In the genomic region with DNA sequence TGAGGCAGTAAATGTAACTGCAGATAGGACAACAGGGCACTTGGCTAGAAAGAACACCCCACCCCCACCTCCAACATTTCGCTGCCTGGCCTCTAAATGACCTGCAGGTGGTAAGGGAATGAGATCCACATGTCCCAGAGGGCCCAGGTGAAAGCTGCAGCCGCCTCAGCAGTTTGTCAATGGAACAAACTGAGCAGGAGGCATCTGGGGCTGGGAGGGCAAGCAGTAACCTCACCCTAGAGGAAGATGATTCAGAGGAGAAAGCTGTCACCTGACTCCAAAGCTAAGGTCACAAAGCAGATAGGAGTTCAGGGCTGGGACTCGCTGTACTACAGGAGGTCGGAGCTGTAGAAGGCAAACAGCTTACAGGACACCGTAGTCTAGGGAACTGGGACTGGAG, we compare ENCODE assay signal across 20 mouse cellular contexts.
DNase-seq lines count a peak whose midpoint lies in the region; ATAC-seq lines count a peak whose summit lies in the region.
"Had no signal": no experiment of that assay in that cellular context is flagged by ENCODE, and none has a peak within 500 bp of the region (broad histone marks: within the 10 kb centered on the region; RNA-seq: fewer than 3 reads in every experiment).

No protein-coding gene starts in this region.

- no peak overlapping the region for H3K4me2 ChIP-seq in neural tube, embryonic 11.5 days (ENCODE audit: low read depth)
- H3K4me2 ChIP-seq in neural tube, embryonic 15.5 days = no peak overlapping the region
- H3K4me2 ChIP-seq: heart, embryonic 13.5 days; hindbrain, embryonic 12.5 days; liver, embryonic 11.5 days; midbrain, embryonic 11.5 days had no signal

- H3K9ac ChIP-seq in neural tube, embryonic 11.5 days (ENCODE audit: low read length) = no peak overlapping the region
- no peak overlapping the region for H3K9ac ChIP-seq in neural tube, embryonic 15.5 days (replicated peaks)
- H3K9ac ChIP-seq: forebrain, postnatal 0 days; heart, embryonic 13.5 days; hindbrain, embryonic 12.5 days had no signal

- 42% methylated on average over 5 of the region's 5 CpGs for WGBS in neural tube, embryonic 11.5 days
- 52% methylated on average over 5 of the region's 5 CpGs for WGBS in neural tube, embryonic 15.5 days

- H3K36me3 ChIP-seq in neural tube, embryonic 11.5 days (ENCODE audit: control insufficient read depth, insufficient read depth, low read length) = no peaks in the 10 kb centered on the region
- no peaks in the 10 kb centered on the region for H3K36me3 ChIP-seq in neural tube, embryonic 15.5 days
- H3K36me3 ChIP-seq: heart, embryonic 13.5 days; hindbrain, embryonic 12.5 days had no signal

- no peaks in the 10 kb centered on the region for H3K27me3 ChIP-seq in neural tube, embryonic 11.5 days (ENCODE audit: control insufficient read depth, insufficient read depth, low read length)
- H3K27me3 ChIP-seq in neural tube, embryonic 15.5 days (replicated peaks) = no peaks in the 10 kb centered on the region; the same call in 1 of the 2 replicates
- H3K27me3 ChIP-seq: heart, embryonic 13.5 days; hindbrain, embryonic 12.5 days had no signal

- H3K27ac ChIP-seq in neural tube, embryonic 11.5 days (ENCODE audit: low read depth, low read length) = no peak overlapping the region
- no peak overlapping the region for H3K27ac ChIP-seq in neural tube, embryonic 15.5 days (replicated peaks)
- H3K27ac ChIP-seq: heart, embryonic 13.5 days; hindbrain, embryonic 12.5 days; left cerebral cortex, adult 2 months had no signal

- H3K4me3 ChIP-seq in neural tube, embryonic 11.5 days (ENCODE audit: low read depth, low read length) = no peak overlapping the region
- no peak overlapping the region for H3K4me3 ChIP-seq in neural tube, embryonic 15.5 days (replicated peaks)
- H3K4me3 ChIP-seq: heart, embryonic 13.5 days; hindbrain, embryonic 12.5 days; left cerebral cortex, adult 2 months; myocyte had no signal

- 0 out of 2 replicates have a peak, but pooled peaks cover 3% of the 10 kb centered on the region for H3K4me1 ChIP-seq in neural tube, embryonic 11.5 days (ENCODE audit: control insufficient read depth, insufficient read depth, low read length)
- 0 out of 2 replicates have a peak, but pooled peaks cover 13% of the 10 kb centered on the region for H3K4me1 ChIP-seq in neural tube, embryonic 15.5 days

- ATAC-seq in cerebellum, adult (ENCODE audit: insufficient number of reproducible peaks, low FRiP score, low TSS enrichment) = peak; percentile 15; the same call in 1 of the 2 replicates
- no peak for ATAC-seq in neural tube, embryonic 11.5 days (ENCODE audit: insufficient read depth, low FRiP score, low TSS enrichment)
- no peak for ATAC-seq in neural tube, embryonic 15.5 days (ENCODE audit: low FRiP score)
- ATAC-seq: forebrain, postnatal 0 days; Patski had no signal

- H3K9me3 ChIP-seq in neural tube, embryonic 11.5 days (ENCODE audit: control insufficient read depth, low read length) = no peaks in the 10 kb centered on the region
- H3K9me3 ChIP-seq in neural tube, embryonic 15.5 days (replicated peaks) = no peaks in the 10 kb centered on the region
- H3K9me3 ChIP-seq: heart, embryonic 13.5 days; hindbrain, embryonic 12.5 days had no signal

- no peak for DNase-seq in cerebellum, postnatal 36 days
- peak; percentile 19 for DNase-seq in neural tube, embryonic 11.5 days (ENCODE audit: low spot score)
- DNase-seq in kidney, postnatal 14 days = peak; percentile 16
- DNase-seq in ovary, adult 18-20 months (ENCODE audit: low spot score) = no peak
- no peak for DNase-seq in cerebellum, adult 9-11 months
- no peak for DNase-seq in cerebellum, adult 9-10 months
- DNase-seq: adrenal gland, adult 8-10 months; cerebellum, postnatal 14 days; forebrain, postnatal 0 days; gastrocnemius, postnatal 25 days; lung, postnatal 10 days had no signal

Comparison
In these comparisons a context has a peak if more than half of its experiments do, and no peak if none do; other contexts are left out.
1. DNase-seq: peak in neural tube, embryonic 11.5 days (single experiment) and kidney, postnatal 14 days (single experiment); none in cerebellum, postnatal 36 days (0 of 2), ovary, adult 18-20 months (single experiment), cerebellum, adult 9-11 months (single experiment) and cerebellum, adult 9-10 months (single experiment).